Mouse (Mus musculus) bone marrow macrophage, adult 2 months (primary cell): Measurements from ENCODE around the gene Zim1. TPM values are rescaled to one million over a fixed set of nuclear protein-coding genes. Genes with fewer than 3 reads are reported as not detected.

Source experiments
- H3K27ac ChIP-seq: 2 replicates; pipeline ENCODE4 v1.5.1; 2012; ENCODE audit warnings: low read depth, low read length; ENCODE audit not compliant: insufficient read depth
- H3K4me1 ChIP-seq: 2 replicates; pipeline ENCODE4 v1.6.1; 2012; ENCODE audit warnings: low read length; ENCODE audit not compliant: control insufficient read depth, insufficient read depth
- H3K4me3 ChIP-seq: 2 replicates; pipeline ENCODE4 v1.5.1; 2012; ENCODE audit warnings: mild to moderate bottlenecking, low read length, moderate library complexity; ENCODE audit not compliant: insufficient read depth
- CTCF ChIP-seq: IDR thresholded peaks from 2 replicates; pipeline ENCODE4 v1.5.1; 2012; ENCODE audit warnings: low read depth, mild to moderate bottlenecking, low read length, moderate library complexity
- POLR2A ChIP-seq: IDR thresholded peaks from 2 replicates; pipeline ENCODE4 v1.6.1; 2012; ENCODE audit warnings: mild to moderate bottlenecking, low read depth, low read length, borderline replicate concordance
- polyA plus RNA-seq: library from polyadenylated mRNA; stranded (reverse); fragments of >200 nt; gene quantifications from 2 replicates; pipeline ENCODE4 v1.2.4, GENCODE M21; 2012; ENCODE audit not compliant: missing spikeins, insufficient read depth, insufficient read length

The Zim1 gene
- polyA plus RNA-seq, 1 experiment, result not detected

DNA sequence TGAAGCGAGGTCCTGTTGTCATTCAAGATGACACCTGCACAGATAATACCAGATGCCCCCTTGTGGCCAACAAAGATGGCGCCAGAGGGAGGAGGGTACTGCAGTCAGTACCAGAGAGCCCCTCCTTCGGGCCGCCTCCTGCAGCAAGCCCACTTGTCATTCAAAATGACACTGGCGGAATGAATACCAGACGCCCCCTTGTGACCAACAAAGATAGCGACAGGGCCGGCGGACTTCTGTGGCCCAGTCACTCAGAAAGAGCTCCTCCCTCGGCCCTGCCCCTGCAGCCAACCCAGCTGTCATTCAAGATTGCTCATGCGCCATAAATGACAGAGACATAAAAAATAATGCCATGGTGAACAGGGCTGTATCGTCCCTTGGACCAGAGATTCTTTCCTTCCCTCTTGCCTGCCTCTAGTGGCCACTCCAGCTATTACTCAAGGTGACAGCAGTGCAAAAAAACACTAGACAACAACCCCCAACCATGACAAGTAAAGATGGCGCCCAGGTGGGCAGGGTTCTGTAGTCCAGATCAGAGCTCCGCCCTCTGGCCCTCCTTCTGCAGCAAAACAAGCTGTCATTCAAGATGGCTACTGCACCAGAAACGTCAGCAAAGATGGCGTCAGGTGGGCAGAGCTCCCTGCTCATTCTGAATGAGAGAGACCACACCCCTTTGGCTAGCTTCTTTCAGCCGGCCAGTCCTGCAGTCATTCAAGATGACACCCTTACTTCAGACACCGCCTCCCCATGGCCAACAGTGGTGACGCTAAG lies 31.3 kb upstream of the Zim1 start:
- TF ChIP-seq POLR2A (no peak), CTCF (no peak)
- Histone ChIP-seq H3K27ac (no peak overlapping the region), H3K4me3 (no peak overlapping the region), H3K4me1 (no peaks in the 10 kb centered on the region)

DNA sequence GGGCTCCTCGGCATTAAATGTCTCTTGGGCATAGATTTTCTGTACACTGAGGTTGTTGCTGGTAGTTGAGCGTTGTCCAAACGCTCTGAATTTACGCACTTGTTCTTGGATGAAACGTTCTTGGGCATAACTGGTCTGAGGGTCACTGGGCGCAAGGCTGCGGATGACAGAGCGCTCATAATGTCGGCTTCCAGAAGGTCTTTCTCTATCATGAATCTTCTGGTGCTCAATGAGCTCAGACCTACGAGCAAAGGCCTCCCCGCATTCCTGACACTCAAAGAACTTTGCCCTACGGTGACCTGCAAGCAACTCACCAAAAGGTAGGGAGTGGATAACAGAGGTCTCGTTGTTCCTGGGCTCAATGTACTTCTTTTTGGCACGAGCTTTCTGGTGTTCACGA lies 13.1 kb upstream of the Zim1 start:
- Histone ChIP-seq H3K4me1 (no peaks in the 10 kb centered on the region), H3K27ac (no peak overlapping the region), H3K4me3 (no peak overlapping the region)
- TF ChIP-seq POLR2A, result no peak
- TF ChIP-seq CTCF, result no peak

DNA sequence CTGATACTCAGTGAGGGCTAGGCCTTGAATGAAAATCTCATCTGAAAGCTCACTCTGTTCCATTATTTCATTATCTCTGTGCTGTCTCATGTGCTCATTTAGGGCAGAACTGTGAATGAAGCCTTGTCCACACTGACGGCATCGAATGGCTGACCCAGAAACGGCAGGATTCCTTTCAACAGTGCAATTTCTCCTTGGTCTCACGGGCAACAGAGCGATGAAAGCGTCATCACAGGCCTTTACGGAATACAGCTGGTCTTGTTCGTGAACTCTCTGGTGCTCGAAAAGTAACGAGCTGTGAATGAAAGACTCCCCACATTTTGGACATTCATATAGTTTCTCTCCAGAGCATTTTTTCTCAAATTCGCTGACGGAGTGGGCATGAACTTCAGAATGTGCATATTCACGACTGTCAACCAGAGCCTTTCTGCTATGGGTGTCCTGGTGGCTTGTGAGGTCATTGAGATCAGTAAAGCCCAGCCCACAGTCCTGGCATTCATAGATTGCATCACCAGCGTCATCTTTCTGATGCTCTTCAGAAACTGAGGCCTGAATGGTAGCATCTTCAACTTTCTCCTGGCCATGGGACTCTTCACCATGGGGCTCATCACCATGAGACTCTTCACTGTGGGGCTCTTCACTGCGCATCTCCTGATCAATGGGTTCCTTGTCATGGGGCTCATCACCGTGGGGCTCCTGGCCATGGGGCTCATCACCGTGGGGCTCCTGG lies 12.4 kb upstream of the Zim1 start:
- Histone ChIP-seq H3K4me3 (no peak overlapping the region), H3K4me1 (no peaks in the 10 kb centered on the region), H3K27ac (no peak overlapping the region)
- no peak for TF ChIP-seq CTCF
- TF ChIP-seq POLR2A, result no peak

DNA sequence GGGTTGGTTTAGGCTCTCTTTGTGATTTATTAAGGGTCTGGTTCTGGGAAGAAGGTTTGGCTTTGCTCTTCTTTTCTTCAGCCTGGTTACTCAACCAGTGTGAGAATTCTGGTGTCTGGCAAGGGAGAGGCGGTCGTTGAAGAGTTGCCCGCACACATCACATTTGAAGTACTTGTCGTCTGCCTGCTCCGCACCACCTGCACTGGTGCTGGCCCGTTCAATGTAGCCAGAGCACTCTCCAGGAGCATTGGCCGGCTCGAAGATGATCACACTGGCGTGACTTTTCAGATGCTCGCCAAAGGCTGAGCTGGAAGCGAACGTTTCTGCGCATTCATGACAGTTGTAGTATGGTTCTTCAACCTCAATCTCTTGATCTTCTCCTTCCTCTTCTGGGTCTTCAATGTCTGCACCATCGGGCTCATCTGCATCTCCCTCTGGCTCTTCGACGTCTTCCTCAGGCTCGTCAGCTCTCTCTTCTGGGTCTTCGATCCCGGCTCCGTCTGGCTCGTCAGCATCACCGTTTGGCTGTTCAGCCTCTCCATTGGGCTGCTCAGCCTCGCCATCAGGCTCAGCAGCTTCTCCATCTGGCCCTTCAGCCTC lies 11.3 kb upstream of the Zim1 start:
- Histone ChIP-seq H3K4me3 (no peak overlapping the region), H3K4me1 (no peaks in the 10 kb centered on the region), H3K27ac (no peak overlapping the region)
- no peak for TF ChIP-seq POLR2A
- TF ChIP-seq CTCF, result no peak

DNA sequence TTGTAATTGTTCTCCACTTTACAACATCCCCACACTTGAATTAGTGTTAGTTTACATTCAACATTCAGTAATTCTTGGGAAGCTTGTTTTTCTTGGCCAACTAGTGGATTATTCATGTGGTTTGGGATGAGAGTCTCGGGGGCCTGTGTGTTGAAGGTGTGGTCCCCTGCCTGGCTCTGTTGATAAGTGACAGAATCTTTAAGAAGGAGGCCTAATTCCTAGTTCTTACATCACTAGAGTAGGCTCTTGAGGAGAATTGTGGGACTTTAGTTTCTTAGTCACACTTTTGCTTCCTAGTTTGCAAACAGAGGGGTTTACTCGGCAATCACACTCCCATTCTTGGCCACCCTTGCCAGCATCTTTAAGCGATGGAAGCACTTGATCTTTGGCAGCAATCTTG lies 3.0 kb upstream of the Zim1 start:
- no peak for TF ChIP-seq CTCF
- TF ChIP-seq POLR2A, result no peak
- Histone ChIP-seq H3K4me3 (no peak overlapping the region), H3K4me1 (no peaks in the 10 kb centered on the region), H3K27ac (no peak overlapping the region)

DNA sequence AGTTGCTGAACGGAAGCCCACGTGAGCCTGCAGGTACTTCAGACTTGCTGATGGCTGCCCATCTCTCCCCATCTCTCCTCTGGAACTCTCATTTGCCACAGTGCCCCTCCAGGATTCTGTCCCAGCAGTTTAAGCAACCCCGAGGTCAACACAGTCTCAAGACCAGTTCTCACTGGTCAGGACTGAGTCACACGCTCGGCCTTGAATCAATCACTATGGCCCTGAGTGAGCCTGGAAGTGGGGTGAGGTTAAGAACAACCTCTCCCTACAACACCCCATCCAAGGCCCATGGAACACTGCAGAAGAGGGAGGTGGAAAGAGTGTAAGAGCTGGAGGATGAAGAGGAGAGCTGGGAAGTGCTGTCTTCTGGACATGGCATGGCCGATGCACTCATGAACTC lies 10.7 kb downstream of the Zim1 start:
- TF ChIP-seq CTCF, result no peak
- TF ChIP-seq POLR2A, result no peak
- no peak overlapping the region for H3K27ac ChIP-seq
- no peaks in the 10 kb centered on the region for H3K4me1 ChIP-seq
- H3K4me3 ChIP-seq, result no peak overlapping the region

DNA sequence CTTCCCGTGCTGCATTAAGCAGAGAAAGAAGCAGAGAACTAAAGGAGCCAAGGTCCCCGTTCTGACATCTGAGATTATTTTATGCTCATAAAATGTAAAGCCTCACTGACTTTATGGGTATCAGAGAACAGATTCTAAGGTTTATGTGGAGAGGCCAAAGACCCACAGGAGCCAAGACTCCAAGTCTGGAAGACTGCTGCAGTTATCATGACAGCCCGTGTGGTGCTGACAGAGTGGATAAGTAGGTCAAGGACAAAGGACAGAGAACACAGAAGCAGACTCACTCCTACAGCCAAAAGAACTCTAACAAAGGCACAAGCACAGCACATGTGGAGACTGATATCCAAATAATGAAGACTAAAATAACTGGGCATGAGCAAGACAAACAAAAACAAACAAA lies 29.5 kb downstream of the Zim1 start:
- Histone ChIP-seq H3K4me3 (no peak overlapping the region), H3K27ac (no peak overlapping the region), H3K4me1 (no peaks in the 10 kb centered on the region)
- TF ChIP-seq CTCF (no peak), POLR2A (no peak)

DNA sequence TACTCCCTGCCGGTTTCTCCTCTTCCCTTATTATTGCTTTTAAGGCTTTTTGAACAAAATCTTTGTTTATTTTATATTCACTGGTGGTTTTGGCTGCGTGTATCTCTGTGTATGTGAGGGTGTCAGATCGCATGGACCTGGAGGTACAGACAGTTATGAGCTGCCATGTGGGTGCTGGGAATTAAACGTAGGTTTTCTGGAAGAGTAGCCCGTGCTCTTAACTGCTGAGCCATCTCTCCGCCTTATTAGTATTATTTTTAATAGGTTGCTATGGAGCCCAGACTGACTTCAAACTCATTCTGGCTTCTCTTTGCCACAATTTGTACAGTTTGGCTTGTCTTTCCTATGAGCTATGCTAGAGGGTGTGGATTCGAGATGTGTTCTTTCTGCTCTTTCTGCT lies 32.8 kb downstream of the Zim1 start:
- no peak overlapping the region for H3K27ac ChIP-seq
- no peaks in the 10 kb centered on the region for H3K4me1 ChIP-seq
- no peak overlapping the region for H3K4me3 ChIP-seq
- TF ChIP-seq POLR2A (no peak), CTCF (no peak)

DNA sequence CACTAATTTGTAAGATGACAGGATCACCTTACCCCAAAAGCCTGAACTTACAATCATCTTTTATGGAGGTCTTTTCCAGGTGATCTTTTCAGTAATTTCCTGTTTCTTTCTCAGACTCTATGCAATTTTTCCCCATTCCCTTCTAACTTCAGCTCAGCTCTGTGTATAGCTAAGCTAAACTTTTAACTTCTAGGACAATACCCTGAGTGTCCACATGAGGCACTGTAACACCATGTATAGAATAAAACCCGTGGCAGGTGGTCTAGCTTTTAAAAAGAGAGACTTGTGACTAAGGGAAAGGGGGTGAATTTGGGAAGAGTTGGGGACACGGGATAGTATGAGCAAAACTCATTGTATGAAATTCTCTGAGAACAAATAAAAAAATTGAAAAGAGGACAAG lies 36.6 kb downstream of the Zim1 start:
- Histone ChIP-seq H3K4me3 (no peak overlapping the region), H3K27ac (no peak overlapping the region), H3K4me1 (no peaks in the 10 kb centered on the region)
- no peak for TF ChIP-seq POLR2A
- TF ChIP-seq CTCF, result no peak

DNA sequence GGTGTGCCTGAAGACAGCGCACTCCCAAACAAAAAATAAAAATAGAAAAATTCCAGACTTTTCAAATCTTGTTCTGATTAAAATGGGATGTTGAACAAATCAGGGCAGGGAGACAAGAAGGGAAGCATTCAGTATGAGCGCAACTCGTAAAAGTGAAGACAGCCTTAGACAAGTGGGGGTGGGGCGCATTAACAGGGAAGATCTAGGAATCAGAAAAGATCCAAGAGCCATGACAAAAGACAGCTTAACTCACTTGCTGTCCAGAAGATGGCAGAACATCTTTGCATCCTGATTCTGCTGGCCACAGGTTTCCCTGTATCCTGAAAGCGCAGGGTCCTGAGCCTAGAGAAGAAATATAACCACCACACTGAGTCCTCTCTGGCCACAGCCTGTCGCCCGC lies 37.6 kb downstream of the Zim1 start:
- Histone ChIP-seq H3K4me1 (no peaks in the 10 kb centered on the region), H3K27ac (no peak overlapping the region), H3K4me3 (no peak overlapping the region)
- TF ChIP-seq POLR2A (no peak), CTCF (no peak)

DNA sequence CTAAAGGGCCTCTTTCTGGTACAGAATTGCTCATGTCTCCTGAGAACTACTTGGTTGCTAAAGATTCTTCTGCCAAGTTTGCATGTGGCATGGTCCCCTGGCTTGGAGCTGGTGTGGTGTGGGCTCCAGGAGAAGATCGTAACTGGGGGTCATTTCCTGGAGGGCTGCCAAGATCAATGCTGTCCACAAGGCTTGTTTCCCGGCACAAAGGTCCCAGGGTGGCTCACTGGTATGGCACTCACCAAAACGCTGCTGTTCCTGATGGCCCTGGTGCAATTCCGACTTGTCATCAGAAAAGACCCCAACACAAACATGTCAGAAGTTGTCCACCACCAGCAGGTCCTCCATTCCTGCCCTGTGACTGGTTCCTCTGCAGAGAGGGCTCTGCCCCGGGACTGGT lies 44.1 kb downstream of the Zim1 start:
- H3K4me3 ChIP-seq, result no peak overlapping the region
- H3K27ac ChIP-seq, result no peak overlapping the region
- H3K4me1 ChIP-seq, result no peaks in the 10 kb centered on the region
- TF ChIP-seq POLR2A, result no peak
- TF ChIP-seq CTCF, result no peak
